Comparison of ENCODE assay signal across 18 mouse cellular contexts in the genomic region with DNA sequence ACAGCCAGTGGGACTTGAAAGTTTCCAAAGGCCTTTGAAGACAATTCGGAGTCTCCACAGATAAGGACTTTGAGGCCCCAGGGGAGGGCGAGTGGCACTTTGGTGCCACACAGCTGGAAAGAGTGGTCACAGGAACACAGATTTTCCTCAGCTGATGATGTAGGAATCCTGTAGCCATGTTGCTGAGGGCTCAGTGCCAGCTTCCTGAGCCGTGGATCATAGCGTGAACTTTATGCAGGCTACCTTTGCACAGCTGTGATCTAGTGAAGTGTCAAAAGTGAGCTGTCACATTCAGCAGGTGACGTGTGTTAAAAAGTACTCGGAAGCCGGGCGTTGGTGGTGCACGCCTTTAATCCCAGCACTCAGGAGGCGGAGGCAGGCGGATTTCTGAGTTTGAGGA. TPM values are rescaled to one million over a fixed set of nuclear protein-coding genes. Genes with fewer than 3 reads are reported as not detected.
DNase-seq lines count a peak whose midpoint lies in the region; ATAC-seq and TF ChIP-seq lines count a peak whose summit lies in the region.
"Had no signal": no experiment of that assay in that cellular context is flagged by ENCODE, and none has a peak within 500 bp of the region (broad histone marks: within the 10 kb centered on the region; RNA-seq: fewer than 3 reads in every experiment).

No protein-coding gene starts in this region.

- H3K4me1 ChIP-seq in kidney, embryonic 15.5 days, result peaks cover 24% of the 10 kb centered on the region
- H3K4me1 ChIP-seq in lung, embryonic 15.5 days, result peaks cover 30% of the 10 kb centered on the region

- no peak for ATAC-seq in kidney, embryonic 15.5 days (replicated peaks; ENCODE audit: low FRiP score)
- no peak for ATAC-seq in lung, embryonic 15.5 days (ENCODE audit: borderline replicate concordance, extremely low read depth, low FRiP score, low TSS enrichment)
- ATAC-seq: activated CD4-positive, CD25-positive, alpha-beta regulatory T cell, adult 4 months; forebrain, embryonic 16.5 days; inflammation-experienced regulatory T-cells, adult 6 months had no signal

- peaks cover 32% of the 10 kb centered on the region for H3K36me3 ChIP-seq in kidney, embryonic 15.5 days
- H3K36me3 ChIP-seq in lung, embryonic 15.5 days, result no peaks in the 10 kb centered on the region; the same call in 1 of the 2 replicates

- no peak overlapping the region for H3K4me3 ChIP-seq in gastrocnemius, adult 2 months
- H3K4me3 ChIP-seq in kidney, embryonic 15.5 days (replicated peaks), result no peak overlapping the region
- no peak overlapping the region for H3K4me3 ChIP-seq in lung, embryonic 15.5 days
- H3K4me3 ChIP-seq: erythroblast, embryonic 14.5 days; hindbrain, embryonic 10.5 days; neural tube, embryonic 15.5 days had no signal

- H3K9me3 ChIP-seq in kidney, embryonic 15.5 days (replicated peaks), result no peaks in the 10 kb centered on the region
- no peaks in the 10 kb centered on the region for H3K9me3 ChIP-seq in lung, embryonic 15.5 days
- H3K9me3 ChIP-seq: hindbrain, embryonic 10.5 days; neural tube, embryonic 15.5 days had no signal

- no peak overlapping the region for H3K4me2 ChIP-seq in kidney, embryonic 15.5 days
- no peak overlapping the region for H3K4me2 ChIP-seq in lung, embryonic 15.5 days
- H3K4me2 ChIP-seq: neural tube, embryonic 15.5 days had no signal

- H3K27ac ChIP-seq in gastrocnemius, adult 2 months, result peak overlapping the region; percentile 85
- no peak overlapping the region for H3K27ac ChIP-seq in kidney, embryonic 15.5 days
- H3K27ac ChIP-seq in lung, embryonic 15.5 days, result 0 out of 2 replicates have a peak overlapping the region, but pooled peaks have one; percentile 37
- H3K27ac ChIP-seq: hindbrain, embryonic 10.5 days; neural tube, embryonic 15.5 days had no signal

- no peak overlapping the region for H3K9ac ChIP-seq in kidney, embryonic 15.5 days
- no peak overlapping the region for H3K9ac ChIP-seq in lung, embryonic 15.5 days
- H3K9ac ChIP-seq: neural tube, embryonic 15.5 days had no signal

- DNase-seq in gastrocnemius, adult 2 months, result no peak
- no peak for DNase-seq in gastrocnemius, postnatal 10 days
- peak; percentile 62 for DNase-seq in kidney, adult 9 months
- DNase-seq in lung, postnatal 36 days, result no peak
- DNase-seq in MN1 (ENCODE audit: low spot score), result no peak
- DNase-seq in thymus, postnatal 10 days (ENCODE audit: low spot score in 2 of 2), result no peak
- DNase-seq: cerebellum, adult 11 months; liver; retina, postnatal 1 day; thymus, postnatal 25 days had no signal

- intact Hi-C loops in gastrocnemius, adult 2 months (cut with DNase I), result no loop called here

- H3K27me3 ChIP-seq in kidney, embryonic 15.5 days, result no peaks in the 10 kb centered on the region
- no peaks in the 10 kb centered on the region for H3K27me3 ChIP-seq in lung, embryonic 15.5 days
- H3K27me3 ChIP-seq: neural tube, embryonic 15.5 days had no signal

- WGBS in kidney, embryonic 15.5 days, result 81% methylated on average over 11 of the region's 11 CpGs
- WGBS in lung, embryonic 15.5 days, result 65% methylated on average over 11 of the region's 11 CpGs

- TF ChIP-seq CTCF in gastrocnemius, adult 2 months (IDR thresholded peaks at IDR 0.05), result no peak

RNA-seq across cellular contexts. Expression of a gene that starts 15.4 kb away (rescaled TPM):
- 10 to 100 TPM; 73.0 to 89.6 TPM for total RNA-seq in gastrocnemius, adult 2 months (2021)
- 10 to 100 TPM; 40.3 to 43.3 TPM for total RNA-seq in gastrocnemius, postnatal 10 days (2021)
- 23.1 and 24.8 TPM in 2 replicates for polyA plus RNA-seq in kidney, embryonic 15.5 days (2015; fragmentation: Nextera tagmentation; extraction: Ambion mirVana)
- polyA plus RNA-seq in lung, embryonic 15.5 days (2015; fragmentation: Nextera tagmentation; extraction: Ambion mirVana), result 23.1 and 25.9 TPM in 2 replicates

RNA-seq across cellular contexts. Expression of a gene that starts 16.0 kb away (rescaled TPM):
- 10 to 100 TPM; 40.3 to 60.3 TPM for total RNA-seq in gastrocnemius, adult 2 months (2021)
- total RNA-seq in gastrocnemius, postnatal 10 days (2021), result 100 to 1,000 TPM; 115 to 117 TPM
- polyA plus RNA-seq in kidney, embryonic 15.5 days (2015; fragmentation: Nextera tagmentation; extraction: Ambion mirVana), result 124 and 131 TPM in 2 replicates
- polyA plus RNA-seq in lung, embryonic 15.5 days (2015; fragmentation: Nextera tagmentation; extraction: Ambion mirVana), result 97.3 and 102 TPM in 2 replicates
